Mouse (Mus musculus): Measurements from ENCODE around the gene Scn2a.

DNA sequence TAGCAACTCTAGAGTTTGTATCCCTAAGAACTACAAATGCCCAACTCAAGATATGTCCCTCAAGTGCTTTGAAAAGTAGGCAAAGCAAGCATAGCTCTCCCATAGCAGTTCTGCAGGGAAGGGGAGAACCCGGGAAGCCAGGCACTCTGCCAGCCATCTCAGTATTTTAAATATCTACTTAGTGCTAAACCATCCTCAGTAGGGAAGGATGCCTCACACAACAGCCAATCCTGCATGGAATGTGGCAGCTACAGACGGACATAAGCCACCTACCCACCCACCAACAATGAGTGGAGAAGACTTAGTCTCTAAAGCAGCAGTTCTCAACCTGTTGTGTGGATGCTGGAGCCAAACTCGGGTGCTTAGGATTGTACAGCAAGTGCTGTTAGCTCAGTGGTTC, 73.9 kb downstream of the Scn2a start:
- no peak for TF ChIP-seq POLR2A (IDR thresholded peaks at IDR 0.05; ENCODE audit: low read depth, low read length)
- TF ChIP-seq CTCF (IDR thresholded peaks at IDR 0.05; ENCODE audit: borderline replicate concordance, insufficient read depth, low read length) = no peak
